Mouse (Mus musculus): ENCODE results near the gene Timm17a.

Gene Timm17a

DNA sequence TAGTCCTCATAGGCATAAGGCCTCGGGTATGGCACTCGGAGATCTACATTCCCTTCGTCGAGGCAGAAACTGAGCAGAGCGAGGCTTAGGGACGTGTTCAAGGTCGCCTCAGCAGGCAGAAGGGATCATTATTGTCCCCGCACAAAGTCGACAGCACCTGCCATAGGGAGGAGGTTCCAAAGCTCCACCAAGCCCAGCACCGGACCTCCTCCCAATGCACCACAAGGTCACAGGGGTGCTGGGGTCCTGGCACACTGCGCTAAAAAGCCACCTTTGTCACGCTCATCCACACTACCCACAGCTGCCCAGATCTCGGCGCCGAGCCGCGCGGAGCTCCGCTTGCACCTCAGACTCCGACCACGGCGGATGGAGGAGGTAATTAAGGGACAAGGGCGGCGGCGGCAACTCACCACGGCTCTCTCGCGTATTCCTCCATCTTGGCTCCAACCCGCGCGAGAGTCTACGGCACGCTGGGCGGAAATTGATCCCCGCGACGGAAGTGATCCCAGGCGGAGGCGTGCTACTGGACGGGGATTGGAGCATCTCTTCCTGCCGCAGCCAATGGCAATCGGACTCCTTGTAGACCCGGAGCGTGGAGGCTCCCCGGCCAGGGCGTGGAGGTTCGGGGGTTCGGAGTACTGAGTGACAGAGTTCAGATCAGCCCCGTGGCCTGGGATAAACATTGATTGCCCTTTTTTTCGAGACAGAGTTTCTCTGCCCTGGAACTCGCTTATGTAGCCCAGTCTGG lies at the start of gene Timm17a:
Gene Timm17a (minus strand): TSS at position 495 of the 748 bp plus-strand sequence.
- peak; percentile 98 for DNase-seq (ENCODE audit: low spot score)

DNA sequence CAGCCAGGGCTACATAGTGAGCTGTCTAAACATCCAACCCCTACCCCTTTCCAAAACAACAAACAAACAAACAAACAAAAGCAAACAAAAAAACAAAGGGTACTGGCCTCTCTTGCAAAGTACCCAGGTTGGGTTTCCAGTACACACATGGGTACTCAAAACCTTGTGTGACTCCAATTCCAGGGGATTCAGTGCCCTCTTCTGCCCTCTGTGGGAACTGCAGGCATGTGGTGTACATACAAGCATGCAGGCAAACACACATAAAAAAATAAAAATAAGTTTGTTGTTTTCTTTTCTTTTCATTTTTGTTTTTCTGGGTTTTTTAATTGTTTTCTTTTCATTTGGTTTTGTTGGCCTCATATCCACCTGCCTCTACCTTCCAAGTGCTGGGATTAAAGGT lies 48.5 kb upstream of the Timm17a start:
- no peak for DNase-seq (ENCODE audit: low spot score)

DNA sequence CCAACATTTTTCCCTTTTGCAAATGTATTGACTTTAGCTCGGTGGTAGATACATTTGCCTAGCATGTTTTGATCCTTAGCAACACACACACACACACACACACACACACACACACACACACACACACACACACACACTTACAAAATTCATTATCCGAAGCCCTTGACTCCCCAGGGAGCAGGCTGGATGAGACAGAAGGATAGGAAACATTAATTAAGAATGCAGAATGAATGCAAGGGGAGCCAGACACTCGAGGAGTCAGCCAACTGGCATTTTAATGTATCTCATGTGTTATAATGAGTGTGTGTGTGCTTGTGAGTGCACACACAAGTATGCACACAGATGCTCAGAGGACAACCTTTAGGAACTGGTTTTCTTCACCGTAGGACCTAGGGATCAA lies 47.9 kb upstream of the Timm17a start:
- no peak for DNase-seq (ENCODE audit: low spot score)

DNA sequence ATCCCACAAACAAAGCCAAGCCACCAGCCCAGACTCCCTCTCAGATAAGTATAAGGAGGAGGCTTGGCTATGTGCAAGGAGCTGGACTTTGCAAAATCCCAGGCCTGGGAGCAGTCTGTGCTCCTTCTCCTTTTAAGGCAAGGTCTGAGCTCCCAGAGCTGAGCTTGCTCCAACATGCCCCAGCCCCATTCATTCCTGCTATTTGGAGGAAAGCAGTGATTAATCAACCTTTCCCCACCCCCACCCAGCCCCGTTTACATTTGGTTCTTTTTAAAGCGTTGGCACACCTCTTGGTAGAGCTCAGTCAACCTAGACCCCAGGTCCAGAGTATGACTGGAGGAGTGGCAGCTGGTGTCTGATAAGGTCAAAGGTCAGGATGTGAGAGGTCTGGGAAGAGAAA lies 45.5 kb upstream of the Timm17a start:
- DNase-seq (ENCODE audit: low spot score): no peak

DNA sequence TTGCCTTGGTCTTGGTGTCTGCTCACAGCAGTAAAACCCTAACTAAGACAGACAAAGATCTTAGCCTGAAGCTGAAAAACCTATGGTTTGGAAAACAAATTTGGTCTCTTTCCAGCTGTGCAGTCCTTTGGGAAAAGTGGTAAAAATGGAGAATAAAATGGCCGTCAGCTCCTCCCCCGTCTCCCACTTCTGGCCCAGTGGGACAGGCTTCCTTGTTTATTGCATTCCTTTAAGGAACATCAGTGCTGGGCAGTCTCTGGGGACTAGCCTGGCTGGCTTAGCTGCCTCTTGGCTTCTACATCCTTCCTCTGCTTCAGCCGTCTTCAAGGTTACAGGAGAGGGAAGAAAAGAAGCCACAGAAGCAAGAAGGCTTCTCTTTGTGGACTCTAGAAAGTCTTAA lies 38.4 kb upstream of the Timm17a start:
- no peak for DNase-seq (ENCODE audit: low spot score)

DNA sequence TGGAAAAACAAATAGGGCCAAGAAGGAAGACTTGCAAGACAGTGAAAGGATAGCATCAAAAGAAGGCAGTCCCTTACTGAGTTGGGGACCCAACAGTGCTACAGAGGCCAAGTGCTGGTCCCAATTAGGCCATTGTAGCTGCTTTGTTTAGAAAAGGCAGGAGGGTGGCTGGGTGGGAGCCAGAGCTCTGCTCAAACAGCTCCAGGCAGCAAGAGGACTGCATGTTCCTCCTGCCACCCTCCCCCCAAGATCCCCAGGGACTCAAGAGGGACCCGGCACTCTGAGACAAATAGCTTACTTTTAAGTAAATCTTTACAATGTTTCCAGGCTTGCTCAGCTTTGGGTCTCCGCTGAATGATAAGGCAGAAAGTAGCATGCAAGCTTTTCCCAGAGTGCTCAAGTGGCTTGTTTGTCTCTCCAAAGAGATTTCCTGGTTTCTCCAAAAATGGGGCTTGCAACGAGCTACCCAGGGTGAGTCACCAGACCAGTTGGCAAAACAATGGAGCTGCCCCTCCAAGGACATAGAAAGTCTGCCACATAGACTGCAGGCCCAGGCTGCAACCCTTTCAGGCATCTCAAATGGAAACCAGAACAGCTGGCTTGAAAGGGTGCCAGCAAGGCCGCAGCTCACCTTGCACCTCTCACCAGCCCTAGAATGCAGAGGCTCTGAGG lies 34.1 kb upstream of the Timm17a start:
- DNase-seq (ENCODE audit: low spot score): no peak

DNA sequence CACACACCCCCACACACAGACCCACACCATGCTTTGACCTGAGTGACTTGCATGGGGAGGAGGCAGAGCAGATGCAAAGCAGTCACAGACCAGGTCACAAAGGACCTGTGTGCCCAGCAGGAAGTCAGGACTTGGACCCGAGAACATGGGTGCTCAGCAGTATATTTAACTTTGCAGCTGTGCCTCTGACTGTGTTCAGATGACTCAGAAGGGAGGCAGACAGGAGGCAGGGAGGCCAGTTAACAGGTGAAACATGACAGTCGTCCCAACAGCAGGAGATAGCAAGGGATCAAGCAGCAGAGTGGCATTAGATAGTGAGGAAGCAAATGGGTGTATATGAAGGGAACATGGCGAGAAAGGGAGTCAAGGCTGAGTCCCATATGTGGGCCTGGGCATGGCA lies 33.3 kb upstream of the Timm17a start:
- DNase-seq (ENCODE audit: low spot score): no peak

DNA sequence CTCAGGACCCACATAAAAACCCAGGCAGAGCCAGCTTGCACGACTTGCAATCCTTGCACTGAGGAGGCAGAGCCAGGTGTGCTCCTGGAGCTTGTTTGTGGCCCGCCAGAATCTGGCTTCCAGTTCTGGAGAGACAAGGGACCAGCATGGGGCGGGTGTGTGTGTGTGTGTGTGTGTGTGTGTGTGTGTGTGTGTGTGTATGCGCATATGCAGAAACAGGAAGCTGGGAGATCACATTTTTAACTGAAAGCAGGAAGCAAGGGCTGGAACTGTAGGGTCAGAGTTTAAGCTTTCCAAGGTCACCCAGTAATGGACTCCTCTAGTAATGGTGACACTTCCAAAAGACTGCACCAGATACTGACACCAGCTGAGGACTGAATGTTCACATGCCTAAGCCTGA lies 30.4 kb upstream of the Timm17a start:
- no peak for DNase-seq (ENCODE audit: low spot score)

DNA sequence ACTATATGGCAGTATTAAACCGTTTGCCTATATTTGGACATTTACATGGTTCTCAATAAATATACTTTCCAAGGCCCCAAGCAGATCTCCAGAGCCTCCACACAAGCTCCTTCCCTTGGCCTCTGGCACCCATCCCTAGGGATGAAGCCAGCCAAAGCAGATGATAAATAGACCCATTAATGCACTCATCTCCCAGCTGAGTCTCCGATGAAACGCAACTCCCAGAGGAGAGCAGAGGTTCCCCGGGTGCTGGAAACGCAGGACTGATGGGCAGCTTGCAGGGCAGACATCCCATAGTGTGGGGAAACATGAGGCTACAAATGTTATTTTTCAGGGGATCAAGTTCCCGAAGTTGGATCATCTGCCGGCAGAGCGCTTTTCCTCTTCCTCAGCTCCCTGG lies 28.4 kb upstream of the Timm17a start:
- no peak for DNase-seq (ENCODE audit: low spot score)

DNA sequence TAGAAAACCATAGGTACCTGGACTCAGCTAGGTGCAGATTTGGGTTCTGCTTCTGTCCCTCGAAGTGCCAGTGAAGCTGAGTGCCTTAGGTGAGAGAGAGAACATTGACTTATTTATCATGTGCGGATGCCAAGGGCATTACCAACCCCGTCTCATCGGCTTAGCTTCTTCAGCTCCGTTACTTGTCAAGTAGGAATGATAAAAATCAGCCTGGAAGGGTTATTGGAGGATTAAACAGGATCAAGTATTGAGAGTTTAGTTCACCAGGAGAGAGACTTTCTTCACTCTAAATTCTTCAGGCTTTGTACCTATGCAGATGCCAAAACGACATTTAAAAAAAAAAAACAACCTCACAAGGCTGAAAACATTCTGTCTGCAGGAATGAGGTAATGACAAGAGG lies 17.0 kb upstream of the Timm17a start:
- no peak for DNase-seq (ENCODE audit: low spot score)

DNA sequence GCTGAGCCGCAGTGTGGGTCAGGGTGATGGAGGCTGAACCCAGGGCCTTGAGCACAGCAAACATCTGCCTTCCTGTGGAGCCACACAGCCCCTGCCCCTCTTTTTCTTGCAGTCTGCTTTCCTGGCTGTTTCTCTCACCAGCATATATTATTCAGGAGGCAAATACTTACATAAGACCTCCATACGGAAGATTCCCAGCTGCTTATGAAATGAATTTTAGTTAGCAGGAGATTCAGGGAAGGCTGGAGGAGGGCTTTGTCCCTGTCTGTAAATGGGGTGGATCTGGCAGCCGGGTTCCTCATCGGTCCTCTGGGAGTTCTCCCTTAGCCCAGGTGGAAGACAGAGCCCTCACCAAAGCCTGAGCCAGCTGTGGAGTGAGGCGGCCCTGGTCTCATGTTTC lies 14.8 kb upstream of the Timm17a start:
- DNase-seq (ENCODE audit: low spot score): no peak

DNA sequence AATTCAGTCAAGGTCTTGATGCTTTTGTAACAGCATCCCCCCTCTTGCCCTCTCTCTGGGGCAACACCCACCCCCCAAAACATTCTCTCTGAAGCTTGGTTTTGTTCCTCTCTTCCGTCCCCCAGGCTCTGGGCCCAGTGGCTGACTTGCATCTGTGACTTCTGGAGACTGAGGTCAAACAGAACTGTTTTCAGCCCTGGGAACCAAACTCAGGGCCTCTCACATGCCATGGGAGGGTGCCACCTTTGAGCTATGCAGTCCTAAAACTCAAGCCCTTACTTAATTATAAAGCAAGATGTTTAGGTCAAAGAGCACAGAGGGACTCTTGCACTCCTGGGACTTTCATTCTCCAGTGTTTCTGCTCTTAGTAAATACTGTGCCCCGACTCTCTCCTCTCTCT lies 12.4 kb upstream of the Timm17a start:
- DNase-seq (ENCODE audit: low spot score): no peak

DNA sequence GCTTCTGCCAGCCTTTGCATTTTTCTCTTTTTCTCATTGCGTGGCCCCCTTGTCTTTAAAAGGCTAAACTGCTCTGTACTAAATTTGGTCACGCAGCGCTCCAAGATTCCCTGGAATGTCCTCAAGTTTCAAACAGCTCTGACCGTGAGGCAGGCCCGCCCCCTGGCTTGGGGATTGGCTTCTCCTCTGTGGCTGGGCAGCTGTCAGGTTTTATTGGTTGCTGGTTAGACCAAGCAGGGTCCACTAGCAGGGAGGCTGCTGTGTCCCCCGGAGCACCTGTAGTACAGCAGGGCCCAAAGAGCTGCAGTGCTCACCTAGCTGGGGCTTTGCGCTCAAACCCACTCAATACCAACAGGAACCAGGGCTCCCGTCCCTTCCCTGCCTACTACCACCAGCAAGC lies 11.0 kb upstream of the Timm17a start, which contains the start of gene Lmod1:
Gene Lmod1 (plus strand): TSS at position 237 of the 400 bp plus-strand sequence.
- peak; percentile 90 for DNase-seq (ENCODE audit: low spot score)

DNA sequence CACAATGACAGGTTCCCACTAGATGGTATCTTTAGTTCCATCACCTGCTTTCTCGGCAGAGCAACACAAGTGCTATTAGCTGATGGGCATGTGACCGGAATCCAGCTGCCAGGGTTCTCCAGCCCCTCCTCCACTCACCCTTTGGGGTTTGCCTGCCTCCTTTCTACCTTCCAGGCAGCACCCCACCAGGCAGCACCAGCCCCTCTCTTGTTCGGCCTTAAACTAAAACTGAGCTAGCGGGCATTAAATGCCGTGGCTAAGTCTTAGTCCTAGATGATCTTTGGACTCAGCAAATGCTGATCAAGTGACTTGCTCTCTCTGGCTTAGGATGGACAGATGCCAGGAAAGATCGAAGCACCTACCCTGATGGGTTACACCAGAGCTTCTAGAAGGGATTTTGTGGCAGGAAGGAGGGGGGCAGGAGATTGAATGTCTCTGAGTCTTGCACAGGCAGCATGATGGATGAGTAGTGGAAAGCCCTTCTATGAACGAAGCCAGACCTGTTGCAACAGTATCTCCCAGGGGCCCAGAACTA lies 9.9 kb upstream of the Timm17a start:
- no peak for DNase-seq (ENCODE audit: low spot score)

DNA sequence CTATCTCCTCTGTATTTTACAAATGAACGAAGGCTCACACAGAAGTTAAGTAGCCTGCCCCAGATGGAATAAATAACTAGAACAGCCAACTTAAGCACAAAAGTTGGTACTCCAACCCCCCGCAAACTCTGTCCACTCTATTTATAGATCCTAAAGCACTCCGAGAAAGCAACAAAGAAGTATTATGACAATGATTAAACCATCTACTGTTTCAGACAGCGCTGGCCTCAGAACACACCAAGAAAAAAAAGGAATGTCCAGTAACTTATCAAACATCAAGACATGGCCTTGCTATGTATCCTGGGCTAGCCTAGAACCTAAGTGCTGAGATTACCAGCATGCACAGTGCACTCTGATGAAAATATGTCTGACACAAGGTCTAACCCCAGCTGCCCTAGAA lies 1.4 kb downstream of the Timm17a start:
- DNase-seq (ENCODE audit: low spot score): no peak

DNA sequence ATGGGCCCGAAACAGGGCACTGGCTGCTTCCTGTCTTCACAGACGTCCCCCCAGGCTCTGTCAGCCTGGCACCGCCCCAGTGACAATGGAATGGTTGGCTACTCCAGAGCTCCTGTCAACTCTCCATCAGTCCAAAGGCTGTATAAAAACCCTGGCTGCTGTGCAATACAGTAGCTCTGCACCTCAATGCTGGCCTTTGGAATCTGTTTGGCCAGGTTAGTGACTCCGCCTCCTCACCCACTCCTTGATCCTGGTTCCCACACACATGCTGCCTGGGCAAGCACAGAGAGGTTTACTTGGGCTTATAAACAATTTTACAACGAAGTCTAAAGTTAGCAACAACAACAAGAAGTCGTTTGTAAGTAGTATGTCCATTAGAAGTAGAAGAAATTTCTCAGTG lies 2.2 kb downstream of the Timm17a start:
- no peak for DNase-seq (ENCODE audit: low spot score)

DNA sequence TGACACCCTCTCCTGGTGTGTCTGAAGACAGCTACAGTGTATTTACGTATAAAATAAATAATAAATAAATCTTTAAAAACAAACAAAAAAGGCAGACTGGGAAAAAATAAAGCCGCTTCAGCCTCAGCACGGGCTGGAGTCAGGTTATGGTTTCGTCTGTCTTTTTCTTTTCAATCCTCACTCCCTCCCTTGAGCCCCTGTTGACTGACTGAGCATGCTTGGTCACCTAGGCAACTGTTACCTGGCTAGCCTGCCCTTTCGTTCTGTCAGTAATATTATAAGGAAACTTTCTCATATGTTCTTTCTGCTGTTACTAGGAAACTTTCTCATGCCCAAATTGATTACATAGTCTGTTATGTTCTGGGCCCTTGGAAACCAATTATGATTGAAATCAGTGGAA lies 22.7 kb downstream of the Timm17a start:
- no peak for DNase-seq (ENCODE audit: low spot score)

DNA sequence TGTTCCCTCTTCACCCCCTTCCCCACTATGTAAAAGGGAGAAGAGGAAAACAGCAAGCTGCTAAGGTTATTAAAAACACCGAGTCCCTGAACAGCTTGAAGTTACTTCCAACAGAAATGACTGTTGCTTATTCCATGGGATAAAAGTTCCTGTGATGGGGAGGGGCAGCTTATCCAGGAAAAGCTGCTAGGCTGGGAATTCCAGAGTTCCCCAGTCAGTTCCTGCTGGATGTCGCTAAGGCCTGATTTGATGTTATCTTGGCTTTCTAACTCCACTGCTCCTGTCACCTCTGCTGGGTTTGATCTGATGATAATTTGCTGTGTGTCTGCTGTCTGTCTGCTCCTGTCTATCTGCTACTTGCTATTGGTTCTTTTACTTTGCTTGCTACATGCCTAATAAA lies 27.3 kb downstream of the Timm17a start:
- no peak for DNase-seq (ENCODE audit: low spot score)

DNA sequence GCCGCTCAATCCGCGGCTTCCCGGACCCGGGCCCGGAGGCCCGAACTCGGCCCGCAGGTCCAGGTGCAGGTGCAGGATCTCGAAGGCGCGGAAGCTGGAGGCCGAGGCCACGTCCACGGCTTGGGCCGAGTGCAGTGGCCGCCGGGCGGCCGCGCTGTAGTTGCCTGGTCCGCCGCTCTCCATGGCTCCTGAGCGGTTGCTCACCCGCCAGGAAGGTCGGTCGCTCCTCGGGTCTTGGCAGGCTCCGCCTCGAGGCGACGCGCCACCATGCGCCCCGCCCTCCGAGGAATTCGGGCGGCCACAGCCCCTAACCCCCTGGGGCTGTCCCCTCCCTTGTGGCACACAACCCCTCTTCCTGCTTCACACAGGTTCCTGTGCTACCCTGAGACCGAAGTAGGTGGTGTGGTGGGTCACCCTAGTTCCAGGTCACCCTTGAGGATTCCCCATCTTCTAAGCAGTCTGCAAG lies 29.7 kb downstream of the Timm17a start, which contains the start of gene Rnpep:
Gene Rnpep (minus strand): TSS at position 259 of the 466 bp plus-strand sequence.
- DNase-seq (ENCODE audit: low spot score): peak; percentile 86

DNA sequence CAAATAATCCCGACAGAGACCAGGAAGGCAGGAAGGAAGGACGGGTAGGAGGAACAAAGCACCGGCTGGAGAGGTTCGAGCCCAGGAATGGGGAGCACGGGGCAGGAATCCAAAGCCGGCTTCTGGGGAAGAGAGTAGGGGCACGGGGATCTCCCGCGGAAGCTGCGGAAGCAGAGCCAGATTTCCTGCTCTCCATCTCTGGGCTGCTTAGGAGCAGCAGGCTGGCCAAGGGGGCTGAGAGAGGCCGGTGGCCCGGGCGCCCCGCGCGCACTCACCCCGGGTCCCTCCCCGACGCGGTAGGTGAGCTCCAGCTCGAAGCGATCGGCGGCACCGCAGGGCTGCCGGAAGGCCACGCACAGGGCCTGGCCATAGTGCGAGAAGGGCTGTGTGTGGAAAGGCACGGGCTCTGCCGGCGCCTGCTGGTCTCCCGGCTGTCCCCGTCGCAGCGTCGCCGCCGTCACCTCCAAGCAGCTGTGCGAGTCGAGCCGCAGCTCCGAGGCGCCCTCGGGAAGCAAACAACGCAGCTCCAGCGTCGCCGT lies 30.2 kb downstream of the Timm17a start:
- peak; percentile 75 for DNase-seq (ENCODE audit: low spot score)

DNA sequence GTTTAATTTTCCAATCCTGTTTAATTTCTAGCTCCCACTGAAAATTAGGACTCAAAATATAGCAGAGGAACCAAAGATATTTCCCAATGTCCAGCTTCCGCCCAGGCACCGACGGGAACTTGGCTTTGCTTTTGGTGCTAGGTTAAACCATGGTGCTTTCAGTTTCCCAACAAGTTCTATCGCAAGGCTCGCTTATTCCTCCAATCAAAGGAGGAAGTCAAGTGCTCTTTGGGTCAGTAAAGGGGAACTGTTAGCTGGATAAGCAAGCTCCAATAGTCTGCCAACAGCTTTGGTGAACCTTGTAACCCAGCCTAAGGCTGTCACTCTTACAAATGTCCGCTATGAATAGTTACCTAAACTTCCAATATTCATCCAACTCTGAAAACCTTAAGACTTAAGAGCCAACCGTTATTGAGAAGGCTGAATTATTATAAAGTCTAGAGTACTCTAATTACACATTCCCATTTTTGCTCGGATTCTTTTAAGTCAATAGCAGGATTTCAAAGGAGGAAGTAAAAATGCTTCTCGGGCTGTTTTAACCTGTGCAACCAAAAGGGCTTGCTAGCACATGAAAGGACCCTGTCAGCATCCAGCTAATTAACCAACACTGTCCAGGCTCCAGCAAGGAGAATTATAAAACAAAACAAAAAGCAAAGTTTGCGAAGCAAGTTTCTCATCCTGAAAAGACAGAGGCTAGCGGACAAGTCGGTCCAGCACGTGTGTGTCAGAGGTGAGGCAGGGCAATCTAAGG lies 30.9 kb downstream of the Timm17a start:
- peak; percentile 6 for DNase-seq (ENCODE audit: low spot score)

DNA sequence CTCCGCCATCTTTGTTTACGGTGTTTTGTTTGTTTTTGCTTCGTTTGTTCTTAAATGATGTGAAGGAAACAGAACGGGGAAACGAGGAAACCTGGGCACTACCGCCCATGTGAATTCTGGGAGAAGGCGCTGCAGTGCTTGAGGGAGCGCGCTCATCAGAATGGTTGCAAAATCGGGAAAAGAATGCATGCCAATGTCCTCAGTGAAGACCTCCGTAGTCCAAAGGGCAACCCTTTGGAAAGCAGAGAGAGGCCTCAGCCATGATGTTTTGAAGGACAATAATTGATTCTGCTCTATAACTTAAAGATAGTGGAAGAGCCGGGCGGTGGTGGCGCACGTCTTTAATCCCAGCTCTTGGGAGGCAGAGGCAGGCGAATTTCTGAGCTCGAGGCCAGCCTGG lies 31.7 kb downstream of the Timm17a start:
- no peak for DNase-seq (ENCODE audit: low spot score)
